Comparison of ENCODE assay signal across 13 mouse cellular contexts in genomic region chr5:97090034-97090784, GRCm38 (mm10). TPM values are rescaled to one million over a fixed set of nuclear protein-coding genes. Genes with fewer than 3 reads are reported as not detected.
DNase-seq lines count a peak whose midpoint lies in the region; ATAC-seq and TF ChIP-seq lines count a peak whose summit lies in the region.
"Had no signal": no experiment of that assay in that cellular context is flagged by ENCODE, and none has a peak within 500 bp of the region (broad histone marks: within the 10 kb centered on the region; RNA-seq: fewer than 3 reads in every experiment).

No protein-coding gene starts in this region.

- H3K4me3 ChIP-seq in liver, embryonic 16.5 days (ENCODE audit: low read depth, low read length), result no peak overlapping the region
- no peak overlapping the region for H3K4me3 ChIP-seq in myocyte
- H3K4me3 ChIP-seq in intestine, embryonic 15.5 days (replicated peaks), result no peak overlapping the region
- H3K4me3 ChIP-seq: forebrain, embryonic 10.5 days; hindbrain, embryonic 12.5 days; neural tube, embryonic 12.5 days had no signal

- H3K79me2 ChIP-seq in myocyte (ENCODE audit: control insufficient read depth, insufficient read depth), result no peaks in the 10 kb centered on the region

- no peak for TF ChIP-seq POLR2A in myocyte (IDR thresholded peaks at IDR 0.05; ENCODE audit: insufficient read length, low read depth)

- H3K9me3 ChIP-seq in liver, embryonic 16.5 days (replicated peaks; ENCODE audit: control insufficient read depth, low read length), result no peaks in the 10 kb centered on the region
- no peaks in the 10 kb centered on the region for H3K9me3 ChIP-seq in intestine, embryonic 15.5 days
- H3K9me3 ChIP-seq: forebrain, embryonic 10.5 days; hindbrain, embryonic 12.5 days; neural tube, embryonic 12.5 days had no signal

- peak; percentile 15; the same call in 1 of the 2 replicates for ATAC-seq in liver, embryonic 16.5 days (ENCODE audit: low read depth)
- no peak for ATAC-seq in intestine, embryonic 15.5 days

- 87% methylated on average over 6 of the region's 6 CpGs for WGBS in liver, embryonic 16.5 days (ENCODE audit: insufficient replicate concordance)
- 74% methylated on average over 6 of the region's 6 CpGs for WGBS in intestine, embryonic 15.5 days

- no peaks in the 10 kb centered on the region for H3K27me3 ChIP-seq in liver, embryonic 16.5 days (ENCODE audit: control insufficient read depth, insufficient read depth, low read depth, low read length)
- H3K27me3 ChIP-seq in myocyte (ENCODE audit: control insufficient read depth, insufficient read depth, insufficient read length), result no peaks in the 10 kb centered on the region
- no peaks in the 10 kb centered on the region for H3K27me3 ChIP-seq in intestine, embryonic 15.5 days (replicated peaks)
- H3K27me3 ChIP-seq: hindbrain, embryonic 12.5 days; neural tube, embryonic 12.5 days had no signal

- H3ac ChIP-seq in myocyte (ENCODE audit: control insufficient read depth, insufficient read length), result no peak overlapping the region

- H3K27ac ChIP-seq in liver, embryonic 16.5 days (ENCODE audit: low read length), result no peak overlapping the region
- no peak overlapping the region for H3K27ac ChIP-seq in intestine, embryonic 15.5 days
- H3K27ac ChIP-seq: forebrain, embryonic 10.5 days; hindbrain, embryonic 12.5 days; neural tube, embryonic 12.5 days had no signal

- DNase-seq in liver, result no peak
- DNase-seq in ZHBTc4 (ENCODE audit: low read depth, low spot score), result peak; percentile 92
- DNase-seq in kidney, postnatal 14 days, result peak; percentile 27
- DNase-seq in c-Kit-positive CD71-positive TER-119-positive erythroid progenitor cells, embryonic 14.5 days (ENCODE audit: low spot score), result no peak
- DNase-seq: right cerebral cortex, postnatal 25 days; thymus, adult 18-20 months had no signal

- no peak overlapping the region for H3K9ac ChIP-seq in liver, embryonic 16.5 days (ENCODE audit: low read depth, low read length)
- no peak overlapping the region for H3K9ac ChIP-seq in intestine, embryonic 15.5 days
- H3K9ac ChIP-seq: hindbrain, embryonic 12.5 days; neural tube, embryonic 12.5 days had no signal

- H3K4me2 ChIP-seq in liver, embryonic 16.5 days (ENCODE audit: low read depth, low read length), result no peak overlapping the region
- H3K4me2 ChIP-seq in myocyte (ENCODE audit: low read depth), result peak overlapping the region; percentile 25
- no peak overlapping the region for H3K4me2 ChIP-seq in intestine, embryonic 15.5 days (replicated peaks)
- H3K4me2 ChIP-seq: heart, embryonic 11.5 days; hindbrain, embryonic 12.5 days; neural tube, embryonic 12.5 days had no signal

- no peaks in the 10 kb centered on the region for H3K4me1 ChIP-seq in liver, embryonic 16.5 days (ENCODE audit: control insufficient read depth, low read depth, low read length)
- no peaks in the 10 kb centered on the region for H3K4me1 ChIP-seq in intestine, embryonic 15.5 days (replicated peaks)
- H3K4me1 ChIP-seq: hindbrain, embryonic 12.5 days; neural tube, embryonic 12.5 days had no signal

- H3K36me3 ChIP-seq in liver, embryonic 16.5 days (ENCODE audit: control insufficient read depth, insufficient read depth), result peaks cover 39% of the 10 kb centered on the region
- H3K36me3 ChIP-seq in myocyte (ENCODE audit: control insufficient read depth, insufficient read depth), result peaks cover 48% of the 10 kb centered on the region
- H3K36me3 ChIP-seq in intestine, embryonic 15.5 days, result peaks cover 14% of the 10 kb centered on the region

TF ChIP-seq in myocyte, 11 proteins besides CTCF, POLR2A, EP300 and RAD21:
- TF ChIP-seq MYOG (IDR thresholded peaks at IDR 0.05; ENCODE audit: control insufficient read depth in 1 of 3, insufficient read depth in 1 of 3, insufficient read length in 2 of 3, low read depth in 2 of 3) (peak in 2 of 3 experiments; percentile 57 to 71), TCF3 (IDR thresholded peaks at IDR 0.05; ENCODE audit: insufficient read length, low read depth) (peak; percentile 38), MYOD1 (IDR thresholded peaks at IDR 0.05; ENCODE audit: control insufficient read depth in 1 of 3, insufficient read length in 2 of 3, low read depth in 2 of 3) (peak; percentile 79 to 96 (median 89)), SRF (IDR thresholded peaks at IDR 0.05; ENCODE audit: control insufficient read depth, insufficient read length, low read depth) (no peak), POLR2AphosphoS2 (IDR thresholded peaks at IDR 0.05; ENCODE audit: insufficient read length, low read depth) (no peak), TCF12 (IDR thresholded peaks at IDR 0.05; ENCODE audit: insufficient read depth, poor library complexity, severe bottlenecking) (peak; percentile 60), E2F4 (IDR thresholded peaks at IDR 0.05; ENCODE audit: insufficient read depth) (no peak), USF1 (IDR thresholded peaks at IDR 0.05; ENCODE audit: low read depth) (peak; percentile 76), MAX (IDR thresholded peaks at IDR 0.05; ENCODE audit: low read depth) (no peak), CEBPB (IDR thresholded peaks at IDR 0.05; ENCODE audit: insufficient read depth, poor library complexity, severe bottlenecking) (no peak), REST (IDR thresholded peaks at IDR 0.05; ENCODE audit: insufficient read depth, insufficient read length) (no peak)

RNA-seq across cellular contexts. Expression of gene Paqr3, which starts 21.2 kb away (rescaled TPM):
- polyA plus RNA-seq in liver, embryonic 16.5 days (2015; fragmentation: Nextera tagmentation; extraction: Ambion mirVana), result 0.57 and 0.74 TPM in 2 replicates
- 24.7 TPM for polyA plus RNA-seq in myocyte (2012; fragmentation: generic; extraction: Trizol)
- 2.3 and 2.4 TPM in 2 replicates for polyA plus RNA-seq in intestine, embryonic 15.5 days (2015; fragmentation: Nextera tagmentation; extraction: Ambion mirVana)

Comparison
In these comparisons a context has a peak if more than half of its experiments do, and no peak if none do; other contexts are left out.
1. DNase-seq: peak in ZHBTc4 (single experiment) and kidney, postnatal 14 days (single experiment); none in liver (single experiment) and c-Kit-positive CD71-positive TER-119-positive erythroid progenitor cells, embryonic 14.5 days (single experiment).